Mouse (Mus musculus) olfactory bulb, adult 2 months (tissue): ENCODE data around the gene Brinp2. TPM values are rescaled to one million over a fixed set of nuclear protein-coding genes. Genes with fewer than 3 reads are reported as not detected.

Source experiments
- H3K27ac ChIP-seq: fragments of 200-500 bp; 2 replicates; pipeline ENCODE4 v1.5.1; 2012; ENCODE audit warnings: low read depth, low read length; ENCODE audit not compliant: insufficient read depth
- H3K4me1 ChIP-seq: fragments of 200-500 bp; 2 replicates; pipeline ENCODE4 v1.6.1; 2012; ENCODE audit warnings: low read length; ENCODE audit not compliant: control insufficient read depth, insufficient read depth
- H3K4me3 ChIP-seq: fragments of 200-500 bp; 2 replicates; pipeline ENCODE4 v1.5.1; 2012; ENCODE audit warnings: mild to moderate bottlenecking, low read depth, low read length, moderate library complexity; ENCODE audit not compliant: insufficient read depth
- CTCF ChIP-seq: fragments of 200-500 bp; IDR thresholded peaks from 2 replicates; pipeline ENCODE4 v1.5.1; 2012; ENCODE audit warnings: low read depth, mild to moderate bottlenecking, low read length, moderate library complexity; ENCODE audit not compliant: insufficient read depth
- POLR2A ChIP-seq: fragments of 200-500 bp; IDR thresholded peaks from 2 replicates; pipeline ENCODE4 v1.6.1; 2012; ENCODE audit warnings: mild to moderate bottlenecking, low read depth, low read length, moderate library complexity; ENCODE audit not compliant: insufficient read depth
- WGBS: fragments of 180-500 bp; shearing (Covaris S2); methylation state at CpG from one replicate; pipeline ENCODE4 v1.1.7; 2018; 5-methylcytosine and 5-hydroxymethylcytosine counted together
- polyA plus RNA-seq: library from polyadenylated mRNA; stranded (reverse); fragments of >200 nt; gene quantifications from 2 replicates; pipeline ENCODE4 v1.2.4, GENCODE M21; 2012; ENCODE audit warnings: low replicate concordance; ENCODE audit not compliant: missing spikeins, insufficient read depth, insufficient read length

Gene Brinp2
- polyA plus RNA-seq, 1 experiment = not detected

GRCm38 (mm10) chr1:158259516-158260235 is 96.5 kb downstream of the Brinp2 start:
- H3K4me1 ChIP-seq = no peaks in the 10 kb centered on the region
- no peak overlapping the region for H3K4me3 ChIP-seq
- 97% methylated on average over 5 of the region's 5 CpGs for WGBS
- H3K27ac ChIP-seq = no peak overlapping the region
- TF ChIP-seq POLR2A (no peak), CTCF (no peak)

GRCm38 (mm10) chr1:158258685-158259292 is 97.3 kb downstream of the Brinp2 start:
- Histone ChIP-seq H3K27ac (no peak overlapping the region), H3K4me1 (no peaks in the 10 kb centered on the region), H3K4me3 (no peak overlapping the region)
- TF ChIP-seq POLR2A = no peak
- no peak for TF ChIP-seq CTCF
- 70% methylated on average over 6 of the region's 6 CpGs for WGBS

- 88% methylated on average over 9 of the region's 9 CpGs for WGBS
- H3K27ac ChIP-seq = no peak overlapping the region
Observed at GRCm38 (mm10) chr1:158255912-158256680, 100.0 kb downstream of the Brinp2 start.

GRCm38 (mm10) chr1:158252682-158253222 is 103.4 kb downstream of the Brinp2 start:
- no peak for TF ChIP-seq POLR2A
- TF ChIP-seq CTCF = no peak
- 67% methylated on average over 8 of the region's 8 CpGs for WGBS
- Histone ChIP-seq H3K4me1 (peaks cover 3% of the 10 kb centered on the region), H3K4me3 (no peak overlapping the region), H3K27ac (no peak overlapping the region)

More at GRCm38 (mm10) chr1:158255912-158256680, 100.0 kb downstream of the Brinp2 start:
- TF ChIP-seq POLR2A (no peak), CTCF (no peak)
- Histone ChIP-seq H3K4me3 (no peak overlapping the region), H3K4me1 (no peaks in the 10 kb centered on the region)

GRCm38 (mm10) chr1:158248266-158248665 is 107.9 kb downstream of the Brinp2 start:
- peaks cover 12% of the 10 kb centered on the region for H3K4me1 ChIP-seq
- TF ChIP-seq POLR2A (no peak), CTCF (no peak)
- no peak overlapping the region for H3K4me3 ChIP-seq
- 84% methylated on average over 3 of the region's 3 CpGs for WGBS
- no peak overlapping the region for H3K27ac ChIP-seq

- Histone ChIP-seq H3K27ac (no peak overlapping the region), H3K4me1 (peaks cover 12% of the 10 kb centered on the region), H3K4me3 (no peak overlapping the region)
- WGBS = 95% methylated on average over 14 of the region's 14 CpGs
- TF ChIP-seq CTCF (no peak), POLR2A (no peak)
Observed at GRCm38 (mm10) chr1:158246476-158247153, 109.5 kb downstream of the Brinp2 start.

- TF ChIP-seq POLR2A = no peak
- TF ChIP-seq CTCF = no peak
- Histone ChIP-seq H3K4me3 (no peak overlapping the region), H3K4me1 (peaks cover 12% of the 10 kb centered on the region), H3K27ac (no peak overlapping the region)
- WGBS = 80% methylated on average over 8 of the region's 8 CpGs
Observed at GRCm38 (mm10) chr1:158245486-158245885, 110.6 kb downstream of the Brinp2 start.

- H3K4me1 ChIP-seq = peaks cover 9% of the 10 kb centered on the region
- WGBS = 72% methylated on average over 3 of the region's 3 CpGs
- no peak overlapping the region for H3K27ac ChIP-seq
- TF ChIP-seq POLR2A (no peak), CTCF (no peak)
- no peak overlapping the region for H3K4me3 ChIP-seq
Observed at GRCm38 (mm10) chr1:158244016-158244415, 112.1 kb downstream of the Brinp2 start.

- Histone ChIP-seq H3K4me3 (no peak overlapping the region), H3K4me1 (peaks cover 9% of the 10 kb centered on the region; the same call in 1 of the 2 replicates), H3K27ac (no peak overlapping the region)
- TF ChIP-seq CTCF (no peak), POLR2A (no peak)
- 82% methylated on average over 2 of the region's 2 CpGs for WGBS
Observed at GRCm38 (mm10) chr1:158241848-158242556, 114.1 kb downstream of the Brinp2 start.
